Mouse (Mus musculus): ENCODE measurements around the gene Zmat3.

Gene Zmat3

DNA sequence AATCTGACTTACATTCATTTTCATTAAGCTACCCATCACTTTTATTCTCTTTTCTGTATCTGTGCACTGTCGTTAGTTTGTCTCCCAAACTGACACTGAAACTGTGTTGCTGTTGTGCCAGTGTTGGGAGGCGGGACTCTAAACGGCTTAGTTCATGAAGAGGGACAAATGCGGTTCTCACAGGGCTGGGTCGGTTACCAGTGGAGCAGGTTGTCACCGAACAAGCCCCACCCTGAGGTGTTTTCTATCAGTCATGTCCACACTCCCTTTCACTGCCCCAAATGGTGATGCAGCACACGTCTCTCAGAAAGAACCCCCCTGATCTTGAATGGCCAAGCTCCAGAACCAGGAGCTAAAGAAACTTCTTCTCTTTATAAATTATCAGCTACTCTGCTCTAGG is 6.1 kb upstream of the Zmat3 start:
- no peak for DNase-seq

DNA sequence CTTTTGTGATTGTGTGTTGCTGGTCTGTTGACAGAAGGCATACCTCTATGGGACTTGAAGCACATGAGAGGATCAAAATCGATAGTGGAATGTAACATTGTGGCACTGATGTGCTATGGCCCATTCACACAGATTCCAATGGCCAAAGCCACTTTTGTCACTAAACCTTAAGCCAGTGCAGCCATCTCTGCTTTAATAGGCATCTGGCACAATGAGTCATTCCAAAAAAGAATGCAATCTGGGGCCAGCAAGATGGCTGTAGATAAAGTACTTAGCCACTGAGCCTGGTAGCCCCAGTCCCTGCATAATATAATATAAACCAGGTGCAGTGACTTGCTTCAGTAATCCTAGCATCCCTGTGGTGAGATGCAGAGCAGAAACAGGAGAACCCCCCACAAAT is 1.7 kb upstream of the Zmat3 start:
- DNase-seq: no peak

GRCm38 (mm10) chr3:32366246-32366734 is 476 bp upstream of the Zmat3 start:
- DNase-seq: peak in 1 of 2 experiments; percentile 12

DNA sequence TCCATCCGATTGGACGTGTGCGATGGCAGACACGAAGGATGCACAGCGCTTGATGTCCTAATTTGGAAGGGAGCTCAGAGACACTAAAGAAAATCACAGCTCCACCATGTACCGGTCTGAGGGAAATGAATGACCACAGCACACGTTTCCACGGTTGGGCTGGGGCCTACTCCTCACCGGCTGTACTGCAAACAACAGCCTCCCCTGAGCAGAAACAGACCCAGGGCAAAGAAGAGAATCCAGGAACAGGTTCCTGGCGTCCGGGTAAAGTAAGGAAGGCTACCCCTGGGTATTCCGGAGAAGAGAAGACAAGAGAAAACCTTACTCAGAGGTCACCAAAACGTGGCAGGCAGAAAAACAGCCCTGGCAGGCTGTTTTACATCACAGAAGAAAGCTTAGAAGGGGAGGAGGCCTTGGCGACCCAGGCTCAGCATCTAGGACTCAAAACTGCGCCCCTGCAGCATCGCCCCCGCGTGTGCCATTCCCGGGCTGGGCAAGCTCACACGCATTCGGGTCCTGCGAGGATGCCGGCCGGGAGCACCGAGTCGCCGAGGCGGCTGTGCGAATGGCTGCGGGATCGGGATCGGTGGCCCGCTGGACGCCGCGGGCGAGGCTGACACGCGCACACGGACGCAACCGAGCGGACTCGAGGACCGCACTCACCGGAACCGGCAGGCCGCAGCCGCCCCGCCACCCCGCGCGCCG is 821 bp downstream of the Zmat3 start:
- DNase-seq: peak in 1 of 2 experiments; percentile 4

GRCm38 (mm10) chr3:32364195-32364594 is 1.6 kb downstream of the Zmat3 start:
- no peak for DNase-seq

DNA sequence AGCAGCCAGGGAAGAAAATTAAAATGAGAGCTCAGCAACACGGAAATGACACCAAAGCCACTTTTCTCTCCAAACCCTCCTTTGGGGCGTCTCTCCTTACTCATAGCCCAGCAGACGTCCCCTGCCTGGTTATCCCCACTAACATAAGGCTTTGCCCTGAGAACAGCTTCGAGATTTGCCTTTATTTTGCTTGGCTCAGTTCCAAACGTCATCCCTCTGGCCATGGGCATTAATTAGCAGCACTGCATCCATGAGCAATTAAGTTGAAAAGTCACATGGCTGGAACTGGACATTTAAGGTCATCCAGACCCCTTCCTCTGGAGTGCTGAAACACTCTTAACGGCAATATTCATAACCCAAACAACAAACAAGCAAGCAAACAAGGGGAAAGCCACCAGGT is 4.6 kb downstream of the Zmat3 start:
- peak in 1 of 2 experiments; percentile 9 for DNase-seq

GRCm38 (mm10) chr3:32347881-32348280 is 17.9 kb downstream of the Zmat3 start:
- DNase-seq: peak in 1 of 2 experiments; percentile 20

- DNase-seq: no peak
Measured at GRCm38 (mm10) chr3:32345249-32345648, 20.6 kb downstream of the Zmat3 start.

GRCm38 (mm10) chr3:32344825-32345224 is 21.0 kb downstream of the Zmat3 start:
- no peak for DNase-seq

- no peak for DNase-seq
Measured at GRCm38 (mm10) chr3:32343371-32343770, 22.4 kb downstream of the Zmat3 start.

DNA sequence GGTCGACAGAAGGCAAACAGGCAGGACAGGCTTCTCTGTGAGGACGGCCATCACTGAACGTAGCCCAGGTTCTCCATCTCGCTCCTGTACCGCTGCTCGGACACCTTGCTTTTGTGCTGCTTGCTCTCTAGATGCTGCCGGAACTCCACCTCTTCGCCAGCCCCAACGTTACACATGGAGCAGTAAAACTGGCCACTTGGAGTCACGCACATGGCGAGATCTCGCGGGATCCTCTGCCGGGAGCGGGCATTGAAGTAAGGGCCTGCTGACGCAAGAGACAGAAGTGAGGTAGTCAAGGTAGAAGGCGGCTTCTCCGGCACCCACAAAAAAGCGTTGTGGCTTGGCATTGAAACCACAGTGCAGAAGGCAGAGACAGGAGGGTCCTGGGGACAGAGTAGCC is 24.4 kb downstream of the Zmat3 start:
- no peak for DNase-seq

DNA sequence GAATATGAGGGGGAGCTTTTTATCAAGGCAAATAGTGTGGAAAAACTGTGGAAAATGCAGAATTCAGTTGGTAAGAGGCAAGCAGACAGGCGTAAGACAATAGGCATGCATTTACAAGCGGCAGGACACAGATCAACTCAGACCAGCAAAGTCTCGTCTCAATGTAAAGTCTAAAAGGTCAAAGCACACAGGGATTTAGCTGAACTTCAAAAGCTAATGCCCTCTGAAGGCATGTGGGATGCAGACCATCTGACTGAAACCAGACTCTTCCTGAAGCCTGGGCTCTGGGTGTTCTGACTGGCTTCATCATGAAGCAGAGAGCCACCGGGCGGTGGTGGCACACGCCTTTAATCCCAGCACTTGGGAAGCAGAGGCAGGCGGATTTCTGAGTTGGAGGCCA is 27.6 kb downstream of the Zmat3 start:
- DNase-seq: no peak

GRCm38 (mm10) chr3:32337770-32338169 is 28.0 kb downstream of the Zmat3 start:
- peak in 1 of 2 experiments; percentile 22 for DNase-seq

DNA sequence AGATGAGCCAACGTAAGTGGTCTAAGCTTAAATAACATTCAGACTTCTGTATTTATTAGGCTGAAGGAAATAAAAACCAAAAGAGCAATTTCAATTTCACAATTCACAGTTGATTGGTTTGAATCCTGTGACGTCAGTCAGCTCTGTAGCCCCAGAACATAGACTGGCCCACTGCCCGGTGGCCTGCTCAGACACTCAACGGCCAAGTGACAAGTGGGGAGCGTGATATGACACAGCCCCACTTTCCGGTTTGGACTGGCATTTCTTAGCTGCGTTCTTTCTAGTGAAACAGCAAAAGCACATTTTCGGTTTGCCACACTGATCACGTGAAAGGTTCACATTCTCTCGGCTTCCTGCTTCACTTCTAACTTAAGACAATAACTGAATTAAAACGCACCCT is 30.9 kb downstream of the Zmat3 start:
- peak; percentile 35 to 71 for DNase-seq

DNA sequence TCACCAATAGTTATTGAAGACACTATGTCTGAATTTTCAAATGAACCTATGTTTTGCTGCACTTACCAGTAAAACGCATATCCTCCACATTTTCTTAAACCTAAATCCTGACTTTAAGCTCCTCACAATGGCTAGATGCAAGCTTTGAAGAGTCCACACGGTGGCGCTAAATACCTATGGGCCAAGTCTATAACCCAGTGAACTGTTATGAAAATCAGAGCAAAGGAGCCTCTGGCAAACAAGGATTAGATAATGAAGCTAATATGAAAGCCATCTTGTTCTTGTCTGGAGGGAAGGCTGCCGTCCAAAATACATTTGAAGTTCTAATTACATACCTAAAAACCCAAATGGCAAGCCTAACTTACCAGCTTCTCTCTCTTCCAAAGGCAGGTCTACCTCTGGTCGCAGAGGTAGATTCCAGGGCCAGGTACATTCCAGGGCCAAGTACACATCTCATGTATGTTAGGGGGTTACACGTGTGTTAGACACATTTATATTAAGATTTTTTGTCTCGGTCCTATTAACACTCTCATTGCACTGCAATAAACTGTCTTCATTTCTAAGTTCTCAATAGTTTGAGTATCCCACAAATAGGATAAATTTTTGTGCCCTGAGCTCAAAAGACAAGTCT is 32.2 kb downstream of the Zmat3 start:
- DNase-seq: peak; percentile 73 to 85

DNA sequence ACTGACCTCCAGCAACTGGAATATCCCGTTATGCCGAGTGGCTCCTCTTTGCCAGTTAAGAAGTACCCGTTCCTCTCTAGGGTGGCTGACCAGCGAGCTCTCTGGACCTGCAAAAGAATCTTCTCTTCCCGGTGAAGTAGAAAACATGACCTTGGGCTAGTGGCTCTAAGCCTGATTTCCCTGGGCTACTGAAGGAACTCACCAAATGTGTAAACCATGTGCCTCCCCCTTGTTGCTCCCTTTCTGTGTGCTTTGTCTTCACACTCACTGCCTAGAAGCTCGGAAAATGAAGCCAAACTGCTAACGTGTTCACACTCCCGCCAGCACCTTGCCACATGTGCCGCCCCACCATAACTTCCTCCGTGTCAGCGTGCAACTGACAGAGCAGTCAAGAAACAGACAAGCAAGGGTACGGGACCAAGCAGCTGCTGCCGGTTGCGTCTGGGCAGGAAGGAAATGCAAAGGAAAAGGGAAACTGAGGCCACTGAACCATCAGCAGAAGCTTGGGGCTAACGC is 47.9 kb downstream of the Zmat3 start:
- no peak for DNase-seq

GRCm38 (mm10) chr3:32317165-32317900 is 48.5 kb downstream of the Zmat3 start:
- DNase-seq: peak; percentile 51 to 61

- DNase-seq: no peak
Measured at GRCm38 (mm10) chr3:32314746-32315145, 51.1 kb downstream of the Zmat3 start.

DNA sequence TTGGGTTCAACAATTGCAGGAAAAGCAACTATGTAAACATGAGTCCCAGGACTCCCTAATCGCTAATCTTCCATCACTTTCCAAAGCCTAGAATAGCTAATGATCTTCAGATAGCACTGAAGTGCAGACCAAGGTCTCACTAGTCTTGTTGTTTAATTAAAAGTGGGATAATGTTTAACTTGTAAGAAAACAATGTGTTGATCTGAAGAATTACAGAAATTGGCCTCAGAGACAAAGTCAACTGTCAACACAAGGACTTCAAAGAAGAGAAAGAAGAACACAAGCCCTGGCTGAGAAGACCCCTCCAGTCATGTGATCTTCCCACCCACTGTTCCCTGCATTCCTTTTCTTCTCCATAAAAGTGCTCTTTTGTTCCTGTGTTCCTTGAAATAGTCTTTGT is 61.6 kb downstream of the Zmat3 start:
- DNase-seq: no peak

GRCm38 (mm10) chr3:32292001-32292400 is 73.8 kb downstream of the Zmat3 start:
- no peak for DNase-seq
